Mouse (Mus musculus): ENCODE results near the gene Bend7.

Bend7 gene

DNA sequence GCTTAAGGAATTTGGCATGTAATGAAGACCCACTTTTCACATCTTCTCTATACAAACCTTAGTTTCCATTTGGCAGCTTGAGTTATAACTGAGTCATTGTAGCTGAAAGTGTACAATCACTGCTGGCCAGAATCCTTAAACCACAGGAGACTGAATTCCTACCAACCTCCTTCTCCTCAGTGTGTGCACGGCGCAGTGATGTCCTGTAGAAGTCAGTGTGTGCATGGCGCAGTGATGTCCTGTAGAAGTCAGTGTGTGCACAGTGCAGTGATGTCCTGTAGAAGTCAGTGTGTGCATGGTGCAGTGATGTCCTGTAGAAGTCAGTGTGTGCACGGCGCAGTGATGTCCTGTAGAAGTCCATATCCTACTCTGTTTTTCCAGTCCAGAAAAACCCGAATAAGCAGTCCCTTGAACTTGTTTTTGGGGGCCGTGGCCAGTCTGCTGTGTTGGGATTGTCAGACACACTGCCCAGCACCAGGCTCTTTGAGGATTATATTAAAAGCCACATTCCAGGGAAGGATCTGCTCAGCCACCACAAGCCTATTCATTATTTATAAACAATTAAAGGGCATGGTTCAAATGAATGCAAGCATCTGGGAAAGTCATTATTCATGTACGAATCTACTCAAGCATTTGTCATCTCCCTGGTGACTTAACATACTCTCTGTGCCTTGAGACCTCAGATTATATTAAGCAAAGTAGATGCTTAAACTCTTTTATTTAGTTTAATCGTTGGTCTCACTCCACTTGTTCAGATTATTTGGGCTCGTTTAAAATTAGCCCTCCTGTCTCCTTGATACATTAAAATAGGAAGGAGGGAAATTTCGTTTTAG is 65.4 kb downstream of the Bend7 start:
- no peak for DNase-seq

DNA sequence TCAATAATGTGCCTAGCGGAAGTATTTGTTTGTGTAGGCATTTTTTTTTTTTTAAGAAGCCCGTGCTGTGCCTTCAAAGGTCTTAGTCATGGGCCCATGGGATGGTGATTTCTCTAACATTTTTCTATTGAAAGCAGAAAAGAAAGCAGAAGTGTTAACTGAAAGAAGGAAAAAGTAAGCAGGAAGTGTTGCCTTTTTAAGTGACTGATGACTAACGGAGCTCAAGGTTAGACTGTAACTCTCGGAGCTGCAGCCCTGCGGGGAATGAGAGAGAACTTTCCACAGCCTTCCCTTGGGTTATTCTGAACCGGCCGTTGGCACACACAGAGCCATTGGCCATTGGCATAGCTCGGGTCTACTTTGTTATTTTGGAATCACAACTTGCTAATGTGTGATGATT is 66.4 kb downstream of the Bend7 start:
- DNase-seq: no peak

DNA sequence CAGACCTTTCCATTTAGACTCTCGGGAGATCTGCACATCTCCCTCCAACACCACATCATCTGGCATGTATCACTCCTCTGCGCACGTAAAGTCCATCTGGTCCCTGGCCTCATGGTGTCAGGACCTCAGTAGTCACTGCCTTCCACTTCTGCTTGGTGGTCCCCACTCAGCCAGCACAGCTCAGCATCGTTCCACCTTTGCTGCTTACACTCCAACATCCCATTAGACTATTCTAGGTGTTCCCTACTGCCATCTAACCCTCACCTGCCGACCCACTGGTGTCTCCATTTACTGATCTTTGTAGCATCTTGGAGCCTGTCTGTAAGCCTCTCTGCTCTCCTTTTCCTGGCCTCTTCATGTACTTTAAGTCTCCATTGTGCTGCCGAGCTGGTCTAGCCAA is 67.4 kb downstream of the Bend7 start:
- DNase-seq: no peak

DNA sequence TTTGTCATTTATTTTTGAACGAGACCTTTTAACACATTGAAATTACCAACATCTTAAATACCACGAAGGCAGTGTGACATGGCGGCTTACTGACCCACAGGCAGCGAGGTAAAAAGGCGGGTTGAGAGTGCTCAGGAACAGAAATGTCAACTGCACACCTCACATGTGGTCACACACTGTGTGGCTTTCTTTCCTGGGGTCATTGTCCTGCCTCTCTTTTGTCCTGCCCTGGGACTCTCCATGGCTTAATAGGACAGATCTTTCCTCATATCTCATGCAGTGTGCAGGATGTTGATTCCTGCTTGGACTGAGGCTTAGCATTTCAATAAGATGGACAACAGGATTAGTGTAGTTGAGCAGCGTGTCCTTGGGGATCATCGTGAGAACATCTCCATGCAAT is 69.6 kb downstream of the Bend7 start:
- DNase-seq: no peak

DNA sequence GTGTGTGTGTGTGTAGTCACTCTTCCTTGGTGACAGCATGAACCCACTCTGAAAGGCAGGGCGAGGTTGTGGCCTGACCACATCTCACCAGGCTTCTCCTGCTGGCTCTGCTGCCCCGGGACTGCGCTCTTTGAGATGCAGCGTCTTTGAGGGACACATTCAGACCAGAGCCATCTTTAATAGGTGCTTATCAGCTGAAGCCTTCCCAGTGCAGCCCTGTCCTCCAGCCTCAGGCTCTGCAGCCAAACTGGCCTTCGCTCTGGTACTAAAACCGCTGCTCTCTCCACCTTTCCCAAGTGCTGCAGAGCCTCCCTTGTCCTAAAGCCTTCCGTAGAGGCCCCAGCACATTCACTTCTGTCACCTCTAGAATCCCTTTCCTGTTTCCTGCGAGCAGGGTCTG is 74.0 kb downstream of the Bend7 start:
- no peak for DNase-seq

DNA sequence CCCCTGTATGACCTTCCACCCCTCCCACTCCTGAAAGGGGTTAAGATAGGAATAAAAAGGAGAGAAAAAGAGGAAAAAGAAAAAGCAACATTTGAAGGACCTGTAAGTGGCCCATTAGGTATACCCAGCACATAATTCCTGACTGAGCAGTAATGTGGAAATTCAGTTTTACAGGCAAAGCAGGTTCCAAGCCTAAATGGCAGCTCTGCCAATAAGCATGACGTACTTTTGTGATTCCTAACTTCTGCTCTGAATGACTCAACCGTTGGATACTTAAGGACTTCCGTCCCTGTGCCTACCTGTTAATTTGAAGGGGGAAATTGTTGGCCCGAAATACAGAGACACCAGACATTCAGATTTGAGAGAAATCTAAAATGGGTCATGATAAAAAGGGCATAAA is 74.9 kb downstream of the Bend7 start:
- no peak for DNase-seq

DNA sequence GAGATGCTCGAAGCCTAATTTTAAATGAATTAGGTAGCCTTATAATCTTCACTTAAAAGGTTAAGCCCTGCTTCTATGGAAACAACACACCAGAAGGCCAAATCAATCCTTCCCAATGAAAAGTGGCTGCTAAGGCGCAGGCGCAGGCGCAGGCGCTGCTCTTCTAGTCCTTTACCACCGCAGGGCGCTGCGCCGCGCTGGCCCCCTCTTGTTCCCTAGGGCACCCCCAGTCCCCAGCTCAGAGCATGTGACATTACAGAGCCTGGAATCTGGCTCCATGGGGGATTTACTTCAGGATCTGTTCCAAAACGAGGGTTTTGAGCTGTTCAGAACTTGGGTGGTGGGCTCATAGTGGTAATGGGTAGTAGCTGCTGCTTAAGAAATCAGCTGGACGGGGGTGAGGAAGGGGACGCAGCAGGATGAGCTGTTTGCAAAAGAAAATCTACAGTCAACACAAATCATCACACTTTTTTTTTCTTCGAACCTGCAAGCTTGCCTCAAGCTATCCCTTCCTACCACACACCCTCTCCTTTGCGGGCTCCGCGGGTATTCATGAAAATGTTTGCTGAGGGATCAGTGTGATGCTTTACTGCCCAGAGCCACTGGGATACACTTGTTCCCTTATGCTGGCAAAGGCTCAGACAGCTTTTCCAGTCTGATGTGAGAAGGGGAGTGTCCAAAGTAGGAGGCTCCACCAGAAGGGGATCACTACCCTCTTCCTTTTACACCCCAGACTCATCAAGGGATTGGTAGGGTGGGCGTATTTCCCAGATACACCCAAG is 85.0 kb downstream of the Bend7 start:
- DNase-seq: no peak

DNA sequence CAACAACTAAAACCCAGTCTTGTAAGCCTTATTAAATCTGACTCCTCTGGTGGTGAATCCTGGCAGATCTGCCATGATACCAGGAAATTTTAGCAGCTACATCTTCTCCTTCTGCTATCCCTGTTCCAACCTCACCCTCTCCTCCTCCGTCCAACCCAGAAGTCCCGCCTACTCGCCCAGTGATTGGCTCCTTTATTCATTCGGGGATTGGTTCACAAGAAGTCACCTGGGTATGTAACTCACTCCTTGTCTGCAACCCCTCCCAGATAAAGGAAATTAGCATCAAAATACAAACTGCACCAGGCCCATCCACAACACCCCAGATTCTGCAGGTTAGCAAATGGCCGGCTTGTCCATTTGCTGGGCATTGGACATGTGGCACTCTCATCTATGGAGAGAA is 98.7 kb downstream of the Bend7 start:
- no peak for DNase-seq

DNA sequence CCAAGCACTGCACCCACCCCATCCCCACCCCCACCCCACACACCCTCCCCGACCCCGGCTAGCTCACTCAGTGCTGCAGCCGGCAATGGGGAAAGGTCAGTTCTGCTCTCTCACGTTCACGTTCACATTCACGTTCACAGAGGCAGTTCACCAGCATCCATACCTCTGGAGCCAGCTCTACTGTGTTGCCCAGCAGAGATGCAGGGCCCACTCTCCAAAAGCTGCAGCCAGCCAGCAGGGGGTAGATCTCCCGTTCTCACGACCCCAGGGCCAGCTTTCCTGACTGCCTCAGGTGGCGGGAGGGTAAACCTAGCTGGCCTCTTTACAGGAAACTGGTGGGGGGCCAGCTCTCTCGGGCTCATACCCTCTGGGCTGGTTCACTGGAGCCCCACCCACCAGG is 100.0 kb downstream of the Bend7 start:
- no peak for DNase-seq

DNA sequence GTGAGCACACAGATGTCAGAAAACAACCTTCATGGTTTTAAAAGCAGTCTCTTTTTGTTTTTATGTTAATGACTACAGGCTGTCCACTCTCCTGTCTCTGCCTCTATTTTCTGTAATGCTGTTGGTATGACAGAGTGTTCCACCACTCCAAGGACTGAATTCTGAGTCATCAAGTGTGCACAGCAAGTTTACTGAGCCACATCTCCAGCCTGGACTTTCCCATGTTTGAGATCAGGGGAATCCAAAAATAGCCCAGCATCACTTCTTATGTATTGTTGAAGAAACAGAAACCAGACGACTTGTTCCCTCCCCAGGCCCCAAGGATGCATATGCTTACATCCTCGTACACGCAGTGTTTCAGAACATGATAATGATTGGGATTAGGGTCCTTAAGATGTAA is 102.6 kb downstream of the Bend7 start:
- no peak for DNase-seq

DNA sequence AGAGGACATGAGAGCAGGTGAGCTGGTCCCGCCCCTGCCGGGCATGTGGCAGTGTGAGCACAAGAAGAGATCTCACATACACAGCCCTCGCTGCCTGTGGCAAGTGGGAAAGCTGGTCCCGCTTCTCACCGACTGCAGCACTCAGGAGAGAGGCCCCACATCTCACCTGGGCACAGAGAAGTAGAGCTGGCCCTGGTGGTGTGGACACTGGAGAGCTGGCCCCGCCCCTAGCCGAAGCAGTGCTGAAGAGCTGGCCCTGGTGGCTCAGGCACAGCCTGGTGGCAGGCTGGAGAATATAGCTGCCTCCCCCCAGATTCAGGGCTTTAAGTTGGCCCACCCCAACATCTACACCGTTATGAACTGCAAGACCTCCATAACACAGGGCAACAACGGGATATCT is 106.4 kb downstream of the Bend7 start:
- no peak for DNase-seq

DNA sequence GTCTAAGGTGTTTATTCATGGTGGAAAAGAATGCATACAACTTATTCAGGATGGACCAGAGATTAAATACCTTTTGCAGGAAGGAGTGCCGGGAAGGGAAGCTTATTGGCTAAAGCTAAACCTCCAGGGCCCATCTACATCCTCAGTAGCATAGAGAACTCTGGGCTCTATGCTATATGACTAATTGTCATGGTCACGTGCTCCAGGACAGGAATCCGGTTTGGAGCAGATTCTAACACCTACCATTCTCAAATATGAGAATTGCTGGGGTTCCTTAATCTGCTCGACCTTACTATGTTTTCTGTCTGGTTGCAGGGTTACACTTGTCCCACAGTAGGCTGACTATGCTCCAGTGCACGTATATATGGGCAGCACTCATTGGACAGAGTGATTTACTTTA is 110.4 kb downstream of the Bend7 start:
- DNase-seq: no peak

DNA sequence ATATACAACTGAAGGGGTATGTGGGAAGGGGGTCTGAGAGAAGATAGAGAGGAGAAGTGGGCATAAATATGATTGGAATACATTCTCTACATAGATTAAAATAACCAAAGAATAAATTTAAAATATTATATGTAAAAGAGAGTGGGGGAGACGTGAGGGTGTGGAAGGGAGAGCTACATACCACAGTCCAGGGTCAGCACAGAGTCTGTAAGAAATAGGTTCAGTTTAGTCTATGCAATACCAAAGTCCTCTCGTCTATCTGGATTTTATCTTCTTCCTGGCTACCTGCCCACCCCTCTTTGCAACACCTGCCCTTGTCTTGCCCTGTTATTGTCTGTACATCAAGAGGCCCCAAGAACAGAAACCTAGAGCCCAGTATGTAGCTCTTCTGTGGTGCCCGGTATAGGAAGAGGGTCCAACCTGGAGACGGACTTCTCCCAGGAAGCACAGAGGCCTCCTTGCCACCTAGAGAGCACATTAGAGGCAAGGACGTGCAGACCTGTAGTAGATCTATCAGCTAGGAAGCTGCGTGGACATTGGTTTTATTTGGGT is 110.9 kb downstream of the Bend7 start:
- no peak for DNase-seq

DNA sequence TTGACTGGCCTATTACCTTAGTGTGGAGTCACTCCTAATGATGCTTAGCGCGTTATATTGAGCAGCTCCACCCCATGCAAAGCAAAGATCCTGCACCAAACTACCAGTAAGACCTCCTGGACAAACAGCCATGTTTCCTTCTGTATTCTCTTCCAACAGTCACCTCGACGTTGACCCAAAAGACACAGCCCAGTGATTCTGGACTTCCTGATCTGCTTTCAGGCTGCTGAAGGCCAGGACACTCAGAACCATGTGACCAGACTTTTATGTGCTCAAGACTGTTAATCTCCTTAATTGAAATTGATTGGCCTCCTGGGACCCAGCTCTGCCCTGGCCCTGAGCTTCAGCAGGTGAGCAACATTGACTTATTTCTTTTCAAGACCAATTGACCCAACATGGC is 111.4 kb downstream of the Bend7 start:
- DNase-seq: no peak

DNA sequence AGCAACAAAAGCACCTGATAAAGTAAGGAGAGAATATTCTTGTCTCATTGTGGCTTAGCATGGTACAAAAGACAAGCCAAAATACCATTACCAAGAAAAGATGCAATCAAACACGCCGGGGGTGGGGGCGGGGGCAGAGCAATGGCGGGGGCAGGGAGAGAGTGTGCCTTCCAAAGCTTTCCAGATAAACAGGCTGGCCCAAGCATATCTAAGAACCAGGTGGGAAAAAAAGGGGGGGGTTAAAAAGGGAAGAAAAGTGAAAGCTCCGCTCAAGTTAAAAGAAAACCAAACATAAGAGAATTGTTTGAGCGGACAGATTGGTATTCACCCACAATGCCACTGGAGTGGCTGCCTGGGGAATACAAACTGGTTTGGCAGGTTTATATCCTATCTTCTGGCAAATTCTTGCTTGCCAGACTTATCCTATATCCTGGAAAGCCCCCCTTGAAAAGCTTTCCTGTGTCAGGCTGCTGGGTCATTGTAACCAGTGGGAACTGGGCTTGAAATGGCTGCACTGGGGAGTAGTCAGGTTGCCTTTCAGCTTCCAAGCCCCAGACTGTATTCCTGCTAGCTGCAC is 111.9 kb downstream of the Bend7 start:
- no peak for DNase-seq

DNA sequence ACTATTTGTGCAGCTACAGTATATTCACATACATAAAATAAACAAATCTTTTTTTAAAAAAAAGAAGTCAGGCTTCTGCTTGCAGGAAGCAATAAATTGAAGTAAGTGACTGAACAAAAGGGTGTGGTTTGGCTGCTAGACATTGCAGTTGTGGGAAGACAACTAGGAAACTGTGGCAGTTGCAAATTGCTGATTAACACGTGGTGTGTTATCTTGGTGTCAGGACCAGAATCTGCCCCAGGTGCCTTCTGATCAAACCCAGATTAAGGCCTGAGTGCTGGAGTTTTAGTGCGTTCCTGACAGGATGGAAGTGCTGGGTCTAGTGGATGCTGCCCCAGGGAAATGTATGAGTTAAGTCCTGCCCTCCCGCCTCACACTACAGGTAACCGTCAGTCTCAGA is 113.9 kb downstream of the Bend7 start:
- no peak for DNase-seq

DNA sequence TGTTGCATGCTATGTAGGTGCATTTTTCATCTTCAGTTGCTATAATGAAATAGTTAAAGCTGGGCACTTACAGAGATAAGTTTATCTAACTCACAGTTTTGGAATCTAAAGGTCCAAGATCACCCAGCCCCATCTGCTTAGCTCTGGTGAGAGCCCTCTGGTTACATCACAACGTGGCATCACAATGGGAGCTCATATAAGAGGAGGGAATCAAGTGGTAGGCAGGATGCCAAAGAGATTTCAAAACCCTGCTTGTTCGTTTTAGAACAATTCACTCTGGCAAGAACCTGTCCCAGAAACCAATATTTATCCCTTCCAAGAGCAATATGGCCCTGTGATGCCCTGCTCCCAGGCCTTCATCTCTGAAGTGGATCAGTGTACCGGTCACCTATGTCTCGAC is 114.5 kb downstream of the Bend7 start:
- DNase-seq: no peak

DNA sequence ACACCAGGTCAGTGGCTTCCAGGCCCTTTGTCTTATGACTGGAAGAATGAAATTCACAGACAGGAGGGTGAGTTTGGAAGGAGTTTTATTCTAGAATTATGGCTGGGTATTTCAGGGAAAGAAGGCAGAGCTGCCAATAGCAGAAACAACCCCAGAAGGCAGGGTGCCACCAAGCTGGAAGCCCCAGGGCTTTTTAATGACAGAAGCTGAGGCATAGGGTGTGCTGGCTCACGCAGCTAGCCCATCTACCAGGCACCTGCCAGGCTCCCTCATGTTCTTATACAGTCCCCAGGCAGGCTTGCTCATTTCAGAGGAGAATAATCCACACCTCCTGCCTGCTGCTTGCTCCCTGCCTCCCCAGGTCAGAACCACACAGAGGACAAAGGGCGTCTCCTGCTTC is 131.8 kb downstream of the Bend7 start:
- no peak for DNase-seq
